Mouse (Mus musculus) CH12.LX (cell line): ENCODE results near the gene Dag1.
"Not testable (repeated sequence)": the region's sequence is repeated elsewhere in the genome, so short reads cannot be mapped to it uniquely, and the experiment has no call there.

Experiments
- CTCF ChIP-seq, 2 experiments: IDR thresholded peaks in 1 of 2; conservative IDR thresholded peaks in 1 of 2; 2 replicates each; pipeline ENCODE4 v1.5.1; 2011 to 2012; ENCODE audit warnings: low read depth in 2 of 2, low read length in 2 of 2, improper control_type of control experiment in 1 of 2, inconsistent platforms in 1 of 2, mild to moderate bottlenecking in 1 of 2, moderate library complexity in 1 of 2
- JUND ChIP-seq: conservative IDR thresholded peaks from 2 replicates; pipeline ENCODE4 v1.6.1; 2011; ENCODE audit warnings: low read depth, low read length, improper control_type of control experiment
- MYC ChIP-seq: IDR thresholded peaks from 2 replicates; pipeline ENCODE4 v1.6.1; 2011; ENCODE audit warnings: low read depth, mild to moderate bottlenecking, improper control_type of control experiment, low read length

DNA sequence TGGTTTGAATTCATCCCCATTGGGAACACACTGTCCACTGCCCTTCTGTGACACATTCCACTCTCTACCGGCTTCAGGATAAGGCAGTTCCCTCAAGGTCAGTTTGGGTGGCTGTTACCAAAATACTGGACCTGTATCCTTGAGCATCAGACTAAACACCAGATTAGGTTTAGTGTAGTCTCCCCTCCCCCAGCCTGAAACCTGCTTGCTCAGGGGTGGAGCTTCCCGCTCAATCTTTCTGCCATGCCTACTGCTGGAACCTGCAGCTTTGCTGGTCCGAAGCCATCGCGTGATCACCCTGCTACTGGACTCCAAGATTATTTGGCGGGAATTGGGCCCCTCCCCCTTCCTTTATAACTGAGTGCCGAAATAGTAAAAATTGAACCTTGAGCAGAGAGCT, 4.9 kb upstream of the Dag1 start:
- not testable (repeated sequence) for TF ChIP-seq MYC; JUND; CTCF (conservative IDR thresholded peaks at IDR 0.05 in 1 of 2, IDR thresholded peaks at IDR 0.05 in 1 of 2; ENCODE audit: low read depth in 2 of 2, low read length in 2 of 2)
